Mouse (Mus musculus) neural tube, embryonic 11.5 days (tissue): ENCODE results near the gene Vmn2r23. TPM values are rescaled to one million over a fixed set of nuclear protein-coding genes. Genes with fewer than 3 reads are reported as not detected.

Source experiments
- polyA plus RNA-seq: library from polyadenylated mRNA; unstranded; fragments of >200 nt; fragmentation: Nextera tagmentation; extraction: Ambion mirVana; gene quantifications from 2 replicates; pipeline ENCODE4 v1.2.1, GENCODE M21; 2014

Gene Vmn2r23
- polyA plus RNA-seq, 1 experiment from 2014 or later = not detected

Other genes starting within 250 kb of the Vmn2r23 start
- not detected in 2 replicates for gene Vmn2r21, start 169.3 kb upstream of the Vmn2r23 start, polyA plus RNA-seq
- gene Vmn2r22, start 51.9 kb upstream of the Vmn2r23 start, polyA plus RNA-seq = not detected in 2 replicates
- not detected in 2 replicates for gene Vmn2r24, start 76.2 kb downstream of the Vmn2r23 start, polyA plus RNA-seq
- gene Vmn2r25, start 150.8 kb downstream of the Vmn2r23 start, polyA plus RNA-seq = not detected in 2 replicates